In the genomic region with DNA sequence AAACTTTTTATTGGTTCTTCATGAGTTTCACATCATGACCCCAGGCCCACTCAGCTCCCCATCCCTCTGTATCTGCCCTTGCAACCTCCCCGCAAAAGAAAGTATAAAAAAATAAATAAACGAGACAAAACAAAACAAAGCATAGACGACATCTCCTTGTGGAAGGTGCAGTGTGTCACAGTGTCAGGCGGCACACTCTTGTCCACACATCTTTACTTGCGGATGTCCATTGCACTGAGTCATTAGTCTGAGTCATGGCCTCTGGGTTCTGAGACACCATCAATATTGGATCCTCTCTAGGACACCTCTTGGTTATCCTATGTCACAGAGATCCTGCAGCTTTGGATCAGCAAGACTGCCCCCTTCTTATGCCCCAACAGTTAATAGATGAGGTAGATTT, we compare ENCODE assay signal across 22 mouse cellular contexts. TPM values are rescaled to one million over a fixed set of nuclear protein-coding genes. Genes with fewer than 3 reads are reported as not detected.
"Had no signal": no experiment of that assay in that cellular context is flagged by ENCODE, and none has a peak within 500 bp of the region (broad histone marks: within the 10 kb centered on the region; RNA-seq: fewer than 3 reads in every experiment).

No protein-coding gene starts in this region.

- H3K4me2 ChIP-seq: liver, embryonic 15.5 days; lung, embryonic 15.5 days; midbrain, embryonic 12.5 days; neural tube, embryonic 12.5 days; stomach, embryonic 15.5 days had no signal

- DNase-seq: liver, postnatal 0 days; lung, adult 2 months; lung, postnatal 14 days; lung, postnatal 36 days; midbrain, embryonic 14.5 days; right cerebral cortex, postnatal 14 days; thymus, adult 18-20 months; thymus, postnatal 14 days; thymus, postnatal 4 days had no signal

- H3K27ac ChIP-seq: liver, embryonic 15.5 days; lung, embryonic 15.5 days; macrophage; midbrain, embryonic 12.5 days; neural tube, embryonic 12.5 days; stomach, embryonic 15.5 days had no signal

- H3K27me3 ChIP-seq: liver, embryonic 15.5 days; lung, embryonic 15.5 days; midbrain, embryonic 12.5 days; neural tube, embryonic 12.5 days; stomach, embryonic 15.5 days had no signal

- H3K4me1 ChIP-seq: liver, embryonic 15.5 days; lung, embryonic 15.5 days; midbrain, embryonic 12.5 days; neural tube, embryonic 12.5 days; stomach, embryonic 15.5 days had no signal

- H3K4me3 ChIP-seq: liver, embryonic 15.5 days; lung, embryonic 15.5 days; megakaryocyte, embryonic 14.5 days; midbrain, embryonic 12.5 days; neural tube, embryonic 12.5 days; stomach, embryonic 15.5 days had no signal

- H3K36me3 ChIP-seq: liver, embryonic 15.5 days; lung, embryonic 15.5 days; midbrain, embryonic 12.5 days; neural tube, embryonic 12.5 days; stomach, embryonic 15.5 days had no signal

- H3K9me3 ChIP-seq: liver, embryonic 15.5 days; lung, embryonic 15.5 days; midbrain, embryonic 12.5 days; neural tube, embryonic 12.5 days; stomach, embryonic 15.5 days had no signal

- ATAC-seq: liver, postnatal 0 days; lung, postnatal 0 days; midbrain, embryonic 16.5 days had no signal

- H3K9ac ChIP-seq: liver, embryonic 15.5 days; liver, postnatal 0 days; lung, embryonic 15.5 days; midbrain, embryonic 12.5 days; neural tube, embryonic 12.5 days; stomach, embryonic 15.5 days had no signal

RNA-seq across cellular contexts. Expression of gene Arl14, which starts 7.7 kb away (rescaled TPM):
- total RNA-seq: megakaryocyte progenitor cell, adult 5-6 weeks; neutrophil, adult 5-6 weeks had no signal
- polyA plus RNA-seq: liver, embryonic 15.5 days; liver, postnatal 0 days; lung, adult 2 months; macrophage; midbrain, embryonic 12.5 days; midbrain, embryonic 14.5 days; midbrain, embryonic 16.5 days; neural tube, embryonic 12.5 days; neural tube, embryonic 14.5 days; spleen, adult 2 months had no signal
